Mouse (Mus musculus): ENCODE results near the gene Ccdc144b. TPM values are rescaled to one million over a fixed set of nuclear protein-coding genes. Genes with fewer than 3 reads are reported as not detected.

Gene Ccdc144b
- polyA plus RNA-seq, 2 experiments: not detected

- no peak overlapping the region for H3K9ac ChIP-seq (ENCODE audit: low read depth, low read length, severe bottlenecking)
- peaks cover 54% of the 10 kb centered on the region for H3K36me3 ChIP-seq (ENCODE audit: control insufficient read depth, insufficient read depth, low read length)
- no peaks in the 10 kb centered on the region for H3K4me1 ChIP-seq (ENCODE audit: control insufficient read depth, insufficient read depth, low read length)
- H3K4me2 ChIP-seq (replicated peaks; ENCODE audit: low read depth, low read length, severe bottlenecking): no peak overlapping the region
- no peaks in the 10 kb centered on the region for H3K27me3 ChIP-seq (ENCODE audit: control insufficient read depth, insufficient read depth, low read length)
- no peak for TF ChIP-seq POLR2A (IDR thresholded peaks at IDR 0.05; ENCODE audit: borderline replicate concordance, extremely low read depth, insufficient read depth, insufficient read length)
- no peak overlapping the region for H3K4me3 ChIP-seq (replicated peaks; ENCODE audit: low read length)
- no peak for ATAC-seq (ENCODE audit: low FRiP score, low read depth)
- 74% methylated on average over 7 of the region's 7 CpGs for WGBS
- no peak for DNase-seq (ENCODE audit: low spot score)
- no peaks in the 10 kb centered on the region for H3K9me3 ChIP-seq (ENCODE audit: control insufficient read depth, low read length)
- H3K27ac ChIP-seq (replicated peaks; ENCODE audit: low read depth, low read length): no peak overlapping the region
Observed at GRCm38 (mm10) chr3:35973551-35973950, 79.8 kb downstream of the Ccdc144b start.

DNA sequence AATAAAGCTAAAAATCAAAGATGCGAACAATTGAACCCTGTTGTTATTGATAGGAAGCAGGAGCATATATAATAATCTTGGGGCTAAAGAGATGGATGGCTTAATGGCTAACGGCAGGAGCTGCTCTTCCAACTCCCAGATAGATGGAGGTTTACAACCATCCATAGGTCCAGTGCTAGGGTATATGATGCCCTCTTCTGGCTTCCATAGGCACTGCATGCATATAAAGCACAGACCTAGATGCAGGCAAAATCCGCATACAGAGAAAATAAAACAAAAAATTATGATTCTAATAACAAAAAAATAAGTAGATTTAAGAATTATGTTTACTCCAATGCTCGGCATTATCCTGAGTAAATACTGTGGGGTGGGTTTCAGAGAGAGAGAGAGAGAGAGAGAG, 80.4 kb downstream of the Ccdc144b start:
- 78% methylated on average over 4 of the region's 4 CpGs for WGBS
- H3K4me3 ChIP-seq (replicated peaks; ENCODE audit: low read length): no peak overlapping the region
- H3K4me1 ChIP-seq (ENCODE audit: control insufficient read depth, insufficient read depth, low read length): no peaks in the 10 kb centered on the region
- H3K9me3 ChIP-seq (ENCODE audit: control insufficient read depth, low read length): no peaks in the 10 kb centered on the region
- H3K4me2 ChIP-seq (replicated peaks; ENCODE audit: low read depth, low read length, severe bottlenecking): no peak overlapping the region
- ATAC-seq (ENCODE audit: low FRiP score, low read depth): no peak
- H3K27ac ChIP-seq (replicated peaks; ENCODE audit: low read depth, low read length): no peak overlapping the region
- TF ChIP-seq POLR2A (IDR thresholded peaks at IDR 0.05; ENCODE audit: borderline replicate concordance, extremely low read depth, insufficient read depth, insufficient read length): no peak
- H3K27me3 ChIP-seq (ENCODE audit: control insufficient read depth, insufficient read depth, low read length): no peaks in the 10 kb centered on the region
- no peak overlapping the region for H3K9ac ChIP-seq (ENCODE audit: low read depth, low read length, severe bottlenecking)
- peaks cover 53% of the 10 kb centered on the region for H3K36me3 ChIP-seq (ENCODE audit: control insufficient read depth, insufficient read depth, low read length)
- no peak for DNase-seq (ENCODE audit: low spot score)

- Histone ChIP-seq H3K9me3 (ENCODE audit: control insufficient read depth, low read length) (no peaks in the 10 kb centered on the region), H3K36me3 (ENCODE audit: control insufficient read depth, insufficient read depth, low read length) (peaks cover 45% of the 10 kb centered on the region), H3K4me2 (replicated peaks; ENCODE audit: low read depth, low read length, severe bottlenecking) (no peak overlapping the region), H3K27me3 (ENCODE audit: control insufficient read depth, insufficient read depth, low read length) (no peaks in the 10 kb centered on the region), H3K9ac (ENCODE audit: low read depth, low read length, severe bottlenecking) (no peak overlapping the region), H3K4me1 (ENCODE audit: control insufficient read depth, insufficient read depth, low read length) (no peaks in the 10 kb centered on the region), H3K4me3 (replicated peaks; ENCODE audit: low read length) (no peak overlapping the region), H3K27ac (replicated peaks; ENCODE audit: low read depth, low read length) (no peak overlapping the region)
- 90% methylated on average over 12 of the region's 12 CpGs for WGBS
- DNase-seq (ENCODE audit: low spot score) (no peak), ATAC-seq (ENCODE audit: low FRiP score, low read depth) (no peak)
- TF ChIP-seq POLR2A (IDR thresholded peaks at IDR 0.05; ENCODE audit: borderline replicate concordance, extremely low read depth, insufficient read depth, insufficient read length): no peak
Observed at GRCm38 (mm10) chr3:35971149-35971548, 82.2 kb downstream of the Ccdc144b start.

- no peak for ATAC-seq (ENCODE audit: low FRiP score, low read depth)
- no peak overlapping the region for H3K4me3 ChIP-seq (replicated peaks; ENCODE audit: low read length)
- H3K9ac ChIP-seq (ENCODE audit: low read depth, low read length, severe bottlenecking): no peak overlapping the region
- H3K36me3 ChIP-seq (ENCODE audit: control insufficient read depth, insufficient read depth, low read length): peaks cover 38% of the 10 kb centered on the region
- H3K4me2 ChIP-seq (replicated peaks; ENCODE audit: low read depth, low read length, severe bottlenecking): no peak overlapping the region
- no peaks in the 10 kb centered on the region for H3K27me3 ChIP-seq (ENCODE audit: control insufficient read depth, insufficient read depth, low read length)
- DNase-seq (ENCODE audit: low spot score): no peak
- H3K9me3 ChIP-seq (ENCODE audit: control insufficient read depth, low read length): no peaks in the 10 kb centered on the region
- H3K4me1 ChIP-seq (ENCODE audit: control insufficient read depth, insufficient read depth, low read length): no peaks in the 10 kb centered on the region
- no peak for TF ChIP-seq POLR2A (IDR thresholded peaks at IDR 0.05; ENCODE audit: borderline replicate concordance, extremely low read depth, insufficient read depth, insufficient read length)
- 72% methylated on average over 4 of the region's 4 CpGs for WGBS
- no peak overlapping the region for H3K27ac ChIP-seq (replicated peaks; ENCODE audit: low read depth, low read length)
Observed at GRCm38 (mm10) chr3:35970441-35970840, 82.9 kb downstream of the Ccdc144b start.

GRCm38 (mm10) chr3:35967366-35967921, 85.9 kb downstream of the Ccdc144b start:
- H3K4me3 ChIP-seq (replicated peaks; ENCODE audit: low read length): no peak overlapping the region
- no peaks in the 10 kb centered on the region for H3K27me3 ChIP-seq (ENCODE audit: control insufficient read depth, insufficient read depth, low read length)
- 88% methylated on average over 8 of the region's 8 CpGs for WGBS
- no peak for TF ChIP-seq POLR2A (IDR thresholded peaks at IDR 0.05; ENCODE audit: borderline replicate concordance, extremely low read depth, insufficient read depth, insufficient read length)
- no peak overlapping the region for H3K4me2 ChIP-seq (replicated peaks; ENCODE audit: low read depth, low read length, severe bottlenecking)
- DNase-seq (ENCODE audit: low spot score) (no peak), ATAC-seq (ENCODE audit: low FRiP score, low read depth) (no peak)
- H3K27ac ChIP-seq (replicated peaks; ENCODE audit: low read depth, low read length): no peak overlapping the region
- peaks cover 42% of the 10 kb centered on the region for H3K36me3 ChIP-seq (ENCODE audit: control insufficient read depth, insufficient read depth, low read length)
- H3K9ac ChIP-seq (ENCODE audit: low read depth, low read length, severe bottlenecking): no peak overlapping the region
- no peaks in the 10 kb centered on the region for H3K9me3 ChIP-seq (ENCODE audit: control insufficient read depth, low read length)
- no peaks in the 10 kb centered on the region for H3K4me1 ChIP-seq (ENCODE audit: control insufficient read depth, insufficient read depth, low read length)

DNA sequence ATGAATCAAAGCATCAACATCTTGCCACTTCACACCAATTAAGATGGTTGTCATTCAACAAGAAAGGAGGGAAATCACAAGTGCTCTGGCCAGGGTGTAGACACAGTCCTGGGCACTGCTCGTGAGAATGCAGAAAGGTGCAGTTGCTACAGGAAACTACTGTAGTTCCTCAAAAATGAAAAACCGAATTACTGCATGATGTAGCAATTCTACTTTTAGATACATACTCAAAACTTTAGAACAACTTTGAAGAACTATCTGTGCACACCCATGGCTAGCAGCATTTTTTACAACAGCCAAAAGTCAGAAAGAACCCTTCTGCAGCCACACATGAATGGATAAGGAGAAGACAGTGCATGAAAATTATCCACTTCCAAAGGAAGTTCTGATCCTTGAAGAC, 86.9 kb downstream of the Ccdc144b start:
- no peak overlapping the region for H3K27ac ChIP-seq (replicated peaks; ENCODE audit: low read depth, low read length)
- H3K4me1 ChIP-seq (ENCODE audit: control insufficient read depth, insufficient read depth, low read length): no peaks in the 10 kb centered on the region
- peaks cover 36% of the 10 kb centered on the region for H3K36me3 ChIP-seq (ENCODE audit: control insufficient read depth, insufficient read depth, low read length)
- H3K4me2 ChIP-seq (replicated peaks; ENCODE audit: low read depth, low read length, severe bottlenecking): no peak overlapping the region
- ATAC-seq (ENCODE audit: low FRiP score, low read depth): no peak
- no peak overlapping the region for H3K9ac ChIP-seq (ENCODE audit: low read depth, low read length, severe bottlenecking)
- no peaks in the 10 kb centered on the region for H3K9me3 ChIP-seq (ENCODE audit: control insufficient read depth, low read length)
- TF ChIP-seq POLR2A (IDR thresholded peaks at IDR 0.05; ENCODE audit: borderline replicate concordance, extremely low read depth, insufficient read depth, insufficient read length): no peak
- H3K27me3 ChIP-seq (ENCODE audit: control insufficient read depth, insufficient read depth, low read length): no peaks in the 10 kb centered on the region
- no peak for DNase-seq (ENCODE audit: low spot score)
- no peak overlapping the region for H3K4me3 ChIP-seq (replicated peaks; ENCODE audit: low read length)
- WGBS: 90% methylated on average over 2 of the region's 2 CpGs
